Mouse (Mus musculus) hindbrain, embryonic 15.5 days (tissue): ENCODE measurements at regions not wholly inside any gene's neighbourhood (a gene's known extent, or its start where the extent isn't known, plus 50 kb on each side); places are given as distances from the start of the nearest gene placed in this dataset.

Source experiments
- ATAC-seq: fragments of 200-750 bp; cut with Nextera tagmentation; 2 replicates; pipeline ENCODE4 v1.8.0; 2017; ENCODE audit warnings: low read depth, moderate number of reproducible peaks, moderate TSS enrichment; ENCODE audit not compliant: low FRiP score
- H3K27ac ChIP-seq: fragments of 300-500 bp; sonication (generic); replicated peaks from 2 replicates; pipeline ENCODE4 v1.5.1; 2015; ENCODE audit warnings: mild to moderate bottlenecking, inconsistent platforms
- H3K27me3 ChIP-seq: fragments of 300-500 bp; sonication (generic); 2 replicates; pipeline ENCODE4 v1.6.1; 2015; ENCODE audit warnings: control low read depth, inconsistent platforms
- H3K36me3 ChIP-seq: fragments of 300-500 bp; sonication (generic); 2 replicates; pipeline ENCODE4 v1.6.1; 2015; ENCODE audit warnings: control low read depth, inconsistent platforms
- H3K4me1 ChIP-seq: fragments of 300-500 bp; sonication (generic); replicated peaks from 2 replicates; pipeline ENCODE4 v1.6.1; 2015; ENCODE audit warnings: control low read depth, inconsistent platforms
- H3K4me2 ChIP-seq: fragments of 300-500 bp; sonication (generic); 2 replicates; pipeline ENCODE4 v1.6.1; 2015; ENCODE audit warnings: moderate library complexity, mild to moderate bottlenecking, inconsistent platforms
- H3K4me3 ChIP-seq: fragments of 300-500 bp; sonication (generic); 2 replicates; pipeline ENCODE4 v1.5.1; 2015; ENCODE audit warnings: mild to moderate bottlenecking, inconsistent platforms
- H3K9ac ChIP-seq: fragments of 300-500 bp; sonication (generic); 2 replicates; pipeline ENCODE4 v1.6.1; 2015; ENCODE audit warnings: inconsistent platforms
- H3K9me3 ChIP-seq: fragments of 300-500 bp; sonication (generic); 2 replicates; pipeline ENCODE4 v1.6.1; 2016; ENCODE audit warnings: control low read depth, inconsistent platforms
- WGBS: fragments of 180-500 bp; shearing (Covaris S2); methylation state at CpG from one replicate; pipeline ENCODE4 v1.1.7; 2015; 5-methylcytosine and 5-hydroxymethylcytosine counted together

DNA sequence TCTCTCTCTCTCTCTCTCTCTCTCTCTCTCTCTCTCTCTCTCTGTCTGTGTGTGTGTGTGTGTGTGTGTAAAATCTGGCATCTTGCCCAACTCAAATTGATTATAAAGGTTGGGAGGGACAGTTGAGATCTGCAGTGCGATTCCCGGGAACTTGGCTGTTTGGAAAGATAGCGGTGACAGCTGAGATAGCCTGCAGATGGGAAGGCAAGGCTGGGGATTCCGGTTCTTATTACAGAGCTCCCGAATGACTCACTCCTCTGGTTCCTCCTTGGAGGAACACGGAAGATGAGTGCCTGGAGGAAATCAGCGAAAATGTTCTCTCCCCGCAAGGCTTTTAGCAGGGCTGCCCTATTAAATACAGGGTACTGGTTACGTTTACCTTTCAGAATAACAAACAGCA is 81.2 kb upstream of the Rai2 start:
- ATAC-seq, result no peak
- no peaks in the 10 kb centered on the region for H3K9me3 ChIP-seq
- 53% methylated on average over 9 of the region's 9 CpGs for WGBS

GRCm38 (mm10) chrX:161653106-161653505 is 63.8 kb upstream of the Rai2 start:
- WGBS, result 50% methylated on average over 2 of the region's 2 CpGs
- H3K27me3 ChIP-seq, result peaks cover 13% of the 10 kb centered on the region; the same call in 1 of the 2 replicates
- H3K4me2 ChIP-seq, result no peak overlapping the region
- H3K27ac ChIP-seq, result no peak overlapping the region
- no peak overlapping the region for H3K9ac ChIP-seq
- H3K4me3 ChIP-seq, result no peak overlapping the region
- H3K9me3 ChIP-seq, result no peaks in the 10 kb centered on the region
- no peaks in the 10 kb centered on the region for H3K4me1 ChIP-seq
- no peak for ATAC-seq
- H3K36me3 ChIP-seq, result no peaks in the 10 kb centered on the region

More for the DNA sequence above, 81.2 kb upstream of the Rai2 start:
- no peaks in the 10 kb centered on the region for H3K36me3 ChIP-seq
- H3K27me3 ChIP-seq, result no peaks in the 10 kb centered on the region
- H3K9ac ChIP-seq, result no peak overlapping the region
- H3K4me1 ChIP-seq, result 0 out of 2 replicates have a peak, but pooled peaks cover 3% of the 10 kb centered on the region
- no peak overlapping the region for H3K27ac ChIP-seq
- no peak overlapping the region for H3K4me3 ChIP-seq
- peak overlapping the region; percentile 13; the same call in 1 of the 2 replicates for H3K4me2 ChIP-seq

DNA sequence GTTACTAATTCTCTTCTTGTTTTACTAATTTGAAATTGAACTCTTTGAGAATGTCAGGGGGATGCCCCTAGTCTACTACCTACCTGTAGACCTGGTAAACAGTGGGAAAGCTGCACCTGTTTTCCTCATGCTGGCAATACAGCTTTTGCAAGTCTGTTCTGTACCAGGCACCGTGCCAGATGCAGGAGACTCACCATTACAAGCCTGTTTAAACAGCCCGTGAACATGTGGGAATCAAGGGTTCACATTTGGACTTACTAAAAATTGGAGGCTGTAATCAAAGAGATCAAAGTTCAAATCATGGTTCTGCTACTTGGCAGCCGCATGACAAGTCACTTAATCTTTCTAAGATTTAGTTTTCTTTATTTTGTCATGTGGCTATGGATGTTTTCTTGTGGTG is 56.8 kb upstream of the Rai2 start:
- H3K4me1 ChIP-seq, result no peaks in the 10 kb centered on the region
- no peak for ATAC-seq
- H3K9me3 ChIP-seq, result no peaks in the 10 kb centered on the region
- 89% methylated on average over 3 of the region's 3 CpGs for WGBS
- no peaks in the 10 kb centered on the region for H3K36me3 ChIP-seq
- no peak overlapping the region for H3K9ac ChIP-seq
- H3K27ac ChIP-seq, result no peak overlapping the region
- H3K27me3 ChIP-seq, result no peaks in the 10 kb centered on the region; the same call in 1 of the 2 replicates
- no peak overlapping the region for H3K4me2 ChIP-seq
- no peak overlapping the region for H3K4me3 ChIP-seq

GRCm38 (mm10) chrX:161661936-161662335 is 54.9 kb upstream of the Rai2 start:
- ATAC-seq, result no peak
- Histone ChIP-seq H3K9ac (no peak overlapping the region), H3K4me1 (no peaks in the 10 kb centered on the region), H3K27ac (no peak overlapping the region), H3K9me3 (no peaks in the 10 kb centered on the region), H3K27me3 (no peaks in the 10 kb centered on the region; the same call in 1 of the 2 replicates), H3K4me3 (no peak overlapping the region), H3K36me3 (no peaks in the 10 kb centered on the region), H3K4me2 (no peak overlapping the region)
- WGBS, result 74% methylated on average over 2 of the region's 2 CpGs
